In genomic region chr4:38926831-38927230, GRCm38 (mm10) we compare ENCODE assay signal across 30 mouse cellular contexts.
A peak's percentile ranks its signal among the peaks of the same experiment; 100 is the strongest.
DNase-seq lines count a peak whose midpoint lies in the region; ATAC-seq lines count a peak whose summit lies in the region.
"Had no signal": no experiment of that assay in that cellular context is flagged by ENCODE, and none has a peak within 500 bp of the region (broad histone marks: within the 10 kb centered on the region; RNA-seq: fewer than 3 reads in every experiment).

No protein-coding gene starts in this region.

- H3K4me3 ChIP-seq in midbrain, embryonic 12.5 days: no peak overlapping the region
- H3K4me3 ChIP-seq in midbrain, embryonic 10.5 days: no peak overlapping the region
- H3K4me3 ChIP-seq in forebrain, embryonic 15.5 days: no peak overlapping the region
- H3K4me3 ChIP-seq in midbrain, embryonic 15.5 days: no peak overlapping the region
- H3K4me3 ChIP-seq: embryonic facial prominence, embryonic 12.5 days; hindbrain, embryonic 10.5 days; limb, embryonic 10.5 days; limb, embryonic 15.5 days; liver, embryonic 13.5 days; megakaryocyte, embryonic 14.5 days; neural tube, embryonic 15.5 days had no signal

- H3K9me3 ChIP-seq in midbrain, embryonic 12.5 days: no peaks in the 10 kb centered on the region
- no peaks in the 10 kb centered on the region for H3K9me3 ChIP-seq in midbrain, embryonic 10.5 days (replicated peaks)
- H3K9me3 ChIP-seq in forebrain, embryonic 15.5 days: no peaks in the 10 kb centered on the region
- no peaks in the 10 kb centered on the region for H3K9me3 ChIP-seq in midbrain, embryonic 15.5 days
- H3K9me3 ChIP-seq: embryonic facial prominence, embryonic 12.5 days; hindbrain, embryonic 10.5 days; limb, embryonic 10.5 days; limb, embryonic 15.5 days; liver, embryonic 13.5 days; megakaryocyte, embryonic 14.5 days; neural tube, embryonic 15.5 days had no signal

- H3K4me1 ChIP-seq in midbrain, embryonic 12.5 days: no peaks in the 10 kb centered on the region
- H3K4me1 ChIP-seq in midbrain, embryonic 10.5 days: no peaks in the 10 kb centered on the region
- peaks cover 3% of the 10 kb centered on the region; the same call in 1 of the 2 replicates for H3K4me1 ChIP-seq in forebrain, embryonic 15.5 days
- H3K4me1 ChIP-seq in midbrain, embryonic 15.5 days: no peaks in the 10 kb centered on the region
- H3K4me1 ChIP-seq: embryonic facial prominence, embryonic 12.5 days; hindbrain, embryonic 10.5 days; limb, embryonic 10.5 days; limb, embryonic 15.5 days; liver, embryonic 13.5 days; megakaryocyte, embryonic 14.5 days; neural tube, embryonic 15.5 days had no signal

- H3K4me2 ChIP-seq in midbrain, embryonic 12.5 days (replicated peaks): no peak overlapping the region
- no peak overlapping the region for H3K4me2 ChIP-seq in forebrain, embryonic 15.5 days (replicated peaks)
- no peak overlapping the region for H3K4me2 ChIP-seq in midbrain, embryonic 15.5 days
- H3K4me2 ChIP-seq: embryonic facial prominence, embryonic 12.5 days; limb, embryonic 15.5 days; liver, embryonic 13.5 days; neural tube, embryonic 15.5 days had no signal

- ATAC-seq in midbrain, embryonic 12.5 days (ENCODE audit: low FRiP score, low read depth): peak; percentile 80; the same call in 1 of the 2 replicates
- 0 out of 2 replicates have a peak, but pooled peaks have one; percentile 32 for ATAC-seq in forebrain, embryonic 15.5 days (replicated peaks)
- peak; percentile 78; the same call in 1 of the 2 replicates for ATAC-seq in midbrain, embryonic 15.5 days (replicated peaks)
- ATAC-seq: hindbrain, embryonic 16.5 days; intestine, embryonic 16.5 days; lung, postnatal 0 days had no signal

- 63% methylated on average over 5 of the region's 5 CpGs for WGBS in midbrain, embryonic 12.5 days
- WGBS in midbrain, embryonic 10.5 days: 79% methylated on average over 5 of the region's 5 CpGs
- 33% methylated on average over 5 of the region's 5 CpGs for WGBS in forebrain, embryonic 15.5 days
- WGBS in midbrain, embryonic 15.5 days: 54% methylated on average over 5 of the region's 5 CpGs

- H3K27me3 ChIP-seq in midbrain, embryonic 12.5 days: no peaks in the 10 kb centered on the region
- H3K27me3 ChIP-seq in midbrain, embryonic 10.5 days (ENCODE audit: low read depth, poor library complexity, severe bottlenecking): no peaks in the 10 kb centered on the region
- no peaks in the 10 kb centered on the region for H3K27me3 ChIP-seq in forebrain, embryonic 15.5 days
- no peaks in the 10 kb centered on the region for H3K27me3 ChIP-seq in midbrain, embryonic 15.5 days (replicated peaks)
- H3K27me3 ChIP-seq: embryonic facial prominence, embryonic 12.5 days; limb, embryonic 15.5 days; liver, embryonic 13.5 days; megakaryocyte, embryonic 14.5 days; neural tube, embryonic 15.5 days had no signal

- no peak for DNase-seq in midbrain, embryonic 10.5 days (ENCODE audit: low spot score)
- DNase-seq in urinary bladder, postnatal 4 days (ENCODE audit: low spot score in 2 of 2): no peak
- no peak for DNase-seq in thymus, postnatal 0 days (ENCODE audit: low spot score)
- DNase-seq in heart, adult 9 months (ENCODE audit: low spot score in 2 of 2): no peak
- DNase-seq: adrenal gland, postnatal 25 days; cerebellum, adult 8-10 months; cerebellum, postnatal 36 days; embryo, embryonic 11 days; gastrocnemius, postnatal 10 days; heart, postnatal 14 days; kidney, adult 8-10 months; kidney, postnatal 10 days; layer of hippocampus, adult 9-11 months; liver, embryonic 13.5 days; lung, adult 18-20 months; lung, postnatal 4 days; right cerebral cortex, postnatal 4 days; thymus, postnatal 14 days had no signal

- H3K27ac ChIP-seq in midbrain, embryonic 12.5 days (replicated peaks): no peak overlapping the region
- H3K27ac ChIP-seq in midbrain, embryonic 10.5 days (replicated peaks): no peak overlapping the region
- H3K27ac ChIP-seq in forebrain, embryonic 15.5 days (replicated peaks): no peak overlapping the region
- no peak overlapping the region for H3K27ac ChIP-seq in midbrain, embryonic 15.5 days
- H3K27ac ChIP-seq: embryonic facial prominence, embryonic 12.5 days; hindbrain, embryonic 10.5 days; limb, embryonic 10.5 days; limb, embryonic 15.5 days; liver, embryonic 13.5 days; neural tube, embryonic 15.5 days had no signal

- H3K36me3 ChIP-seq in midbrain, embryonic 12.5 days: no peaks in the 10 kb centered on the region
- H3K36me3 ChIP-seq in midbrain, embryonic 10.5 days: no peaks in the 10 kb centered on the region
- H3K36me3 ChIP-seq in forebrain, embryonic 15.5 days: no peaks in the 10 kb centered on the region
- H3K36me3 ChIP-seq in midbrain, embryonic 15.5 days (replicated peaks): no peaks in the 10 kb centered on the region
- H3K36me3 ChIP-seq: embryonic facial prominence, embryonic 12.5 days; hindbrain, embryonic 10.5 days; limb, embryonic 10.5 days; limb, embryonic 15.5 days; liver, embryonic 13.5 days; neural tube, embryonic 15.5 days had no signal

- no peak overlapping the region for H3K9ac ChIP-seq in midbrain, embryonic 12.5 days (replicated peaks)
- H3K9ac ChIP-seq in forebrain, embryonic 15.5 days (replicated peaks): no peak overlapping the region
- H3K9ac ChIP-seq in midbrain, embryonic 15.5 days: no peak overlapping the region
- H3K9ac ChIP-seq: embryonic facial prominence, embryonic 12.5 days; limb, embryonic 15.5 days; liver, embryonic 13.5 days; neural tube, embryonic 15.5 days had no signal
